Mouse (Mus musculus) stomach, postnatal 0 days (tissue): Measurements from ENCODE around the gene Lpcat4.

Experiments
- CTCF ChIP-seq: IDR thresholded peaks from 2 replicates; pipeline ENCODE4 v1.5.1; 2016; ENCODE audit warnings: antibody characterized with exemption, low read depth, mild to moderate bottlenecking, moderate library complexity
- EP300 ChIP-seq: optimal IDR thresholded peaks from 2 replicates; pipeline ENCODE3; 2016; ENCODE audit warnings: antibody characterized with exemption

- TF ChIP-seq EP300: no peak
- no peak for TF ChIP-seq CTCF
Measured at GRCm38 (mm10) chr2:112267547-112268269, 28.4 kb downstream of the Lpcat4 start.
